Mouse (Mus musculus) stomach, embryonic 14.5 days (tissue): ENCODE measurements around the gene Itga2. TPM values are rescaled to one million over a fixed set of nuclear protein-coding genes. Genes with fewer than 3 reads are reported as not detected.

Experiments
- ATAC-seq: fragments of 200-750 bp; cut with Nextera tagmentation; 2 replicates; pipeline ENCODE4 v1.8.0; 2017; ENCODE audit warnings: low read depth, moderate TSS enrichment; ENCODE audit not compliant: insufficient number of reproducible peaks, insufficient read depth, low FRiP score
- H3K27ac ChIP-seq: fragments of 300-500 bp; sonication (generic); 2 replicates; pipeline ENCODE4 v1.5.1; 2014; ENCODE audit warnings: mild to moderate bottlenecking, low read length, moderate library complexity, mixed read lengths
- H3K27me3 ChIP-seq: fragments of 300-500 bp; sonication (generic); 2 replicates; pipeline ENCODE4 v1.6.1; 2014; ENCODE audit warnings: low read length, control low read depth, mixed read lengths; ENCODE audit not compliant: control insufficient read depth, insufficient read depth
- H3K36me3 ChIP-seq: fragments of 300-500 bp; sonication (generic); 2 replicates; pipeline ENCODE4 v1.6.1; 2014; ENCODE audit warnings: mild to moderate bottlenecking, control low read depth, low read length, moderate library complexity, mixed read lengths; ENCODE audit not compliant: control insufficient read depth, insufficient read depth
- H3K4me1 ChIP-seq: fragments of 300-500 bp; sonication (generic); 2 replicates; pipeline ENCODE4 v1.6.1; 2014; ENCODE audit warnings: low read length, control low read depth, mixed read lengths; ENCODE audit not compliant: control insufficient read depth, insufficient read depth
- H3K4me2 ChIP-seq: fragments of 300-500 bp; sonication (generic); replicated peaks from 2 replicates; pipeline ENCODE4 v1.6.1; 2014; ENCODE audit warnings: low read depth, low read length, control low read depth
- H3K4me3 ChIP-seq: fragments of 300-500 bp; sonication (generic); 2 replicates; pipeline ENCODE4 v1.5.1; 2014; ENCODE audit warnings: low read depth, low read length, control low read depth
- H3K9ac ChIP-seq: fragments of 300-500 bp; sonication (generic); replicated peaks from 2 replicates; pipeline ENCODE4 v1.6.1; 2014; ENCODE audit warnings: low read depth, mild to moderate bottlenecking, control low read depth, low read length, moderate library complexity, mixed read lengths
- H3K9me3 ChIP-seq: fragments of 300-500 bp; sonication (generic); 2 replicates; pipeline ENCODE4 v1.6.1; 2016; ENCODE audit warnings: low read depth, low read length, control low read depth; ENCODE audit not compliant: control insufficient read depth
- WGBS: fragments of 180-500 bp; shearing (Covaris S2); extraction: QIAGEN DNeasy Blood & Tissue Kit; methylation state at CpG from one replicate; pipeline ENCODE4 v1.1.7; 2014; 5-methylcytosine and 5-hydroxymethylcytosine counted together
- polyA plus RNA-seq: library from polyadenylated mRNA; unstranded; fragments of >200 nt; fragmentation: Nextera tagmentation; extraction: Ambion mirVana; gene quantifications from 2 replicates; pipeline ENCODE4 v1.2.1, GENCODE M21; 2014

The Itga2 gene
- polyA plus RNA-seq, 1 experiment from 2014 or later = 9.2 TPM

DNA sequence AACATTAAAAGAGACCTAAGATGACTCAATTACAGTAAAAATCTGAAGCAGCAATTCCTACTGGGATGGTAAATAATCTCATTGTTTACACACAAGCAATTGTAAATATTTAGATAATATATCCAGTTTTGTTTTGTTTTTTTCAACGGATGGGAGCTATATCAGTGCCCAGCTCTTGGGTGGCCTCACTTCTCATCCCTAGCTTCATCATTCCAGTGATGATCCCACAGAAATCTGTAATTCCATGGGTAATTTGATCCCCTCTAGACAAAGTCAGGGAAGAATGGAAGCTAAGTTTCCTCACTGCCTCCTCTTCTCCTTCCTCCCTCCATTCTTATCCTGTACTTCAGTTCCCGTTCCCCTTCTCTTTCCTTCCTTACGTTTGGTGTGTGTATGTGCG, 74.4 kb downstream of the Itga2 start:
- no peak; the same call in 1 of the 2 replicates for ATAC-seq
- no peaks in the 10 kb centered on the region for H3K9me3 ChIP-seq
- H3K4me2 ChIP-seq = no peak overlapping the region
- no peak overlapping the region for H3K4me3 ChIP-seq
- H3K27me3 ChIP-seq = no peaks in the 10 kb centered on the region
- H3K27ac ChIP-seq = no peak overlapping the region
- 74% methylated on average over 4 of the region's 4 CpGs for WGBS
- no peak overlapping the region for H3K9ac ChIP-seq
- no peaks in the 10 kb centered on the region for H3K36me3 ChIP-seq
- H3K4me1 ChIP-seq = 0 out of 2 replicates have a peak, but pooled peaks cover 3% of the 10 kb centered on the region

- 30% methylated on average over 7 of the region's 7 CpGs for WGBS
Measured at GRCm38 (mm10) chr13:114856269-114856627, 75.7 kb downstream of the Itga2 start.

GRCm38 (mm10) chr13:114855573-114856268, 76.2 kb downstream of the Itga2 start:
- Histone ChIP-seq H3K4me3 (no peak overlapping the region), H3K36me3 (no peaks in the 10 kb centered on the region), H3K4me1 (0 out of 2 replicates have a peak, but pooled peaks cover 3% of the 10 kb centered on the region), H3K27ac (no peak overlapping the region), H3K4me2 (no peak overlapping the region), H3K9me3 (no peaks in the 10 kb centered on the region), H3K9ac (no peak overlapping the region), H3K27me3 (no peaks in the 10 kb centered on the region)
- ATAC-seq = no peak
- 26% methylated on average over 15 of the region's 15 CpGs for WGBS

More at GRCm38 (mm10) chr13:114856269-114856627, 75.7 kb downstream of the Itga2 start:
- ATAC-seq = no peak
- no peaks in the 10 kb centered on the region for H3K36me3 ChIP-seq
- no peak overlapping the region for H3K4me2 ChIP-seq
- H3K9ac ChIP-seq = no peak overlapping the region
- no peaks in the 10 kb centered on the region for H3K27me3 ChIP-seq
- H3K4me3 ChIP-seq = no peak overlapping the region
- H3K4me1 ChIP-seq = 0 out of 2 replicates have a peak, but pooled peaks cover 3% of the 10 kb centered on the region
- no peak overlapping the region for H3K27ac ChIP-seq
- H3K9me3 ChIP-seq = no peaks in the 10 kb centered on the region

GRCm38 (mm10) chr13:114854428-114854827, 77.5 kb downstream of the Itga2 start:
- WGBS = 93% methylated on average over 3 of the region's 3 CpGs
- no peak overlapping the region for H3K4me3 ChIP-seq
- H3K4me1 ChIP-seq = 0 out of 2 replicates have a peak, but pooled peaks cover 3% of the 10 kb centered on the region
- H3K36me3 ChIP-seq = no peaks in the 10 kb centered on the region
- no peak for ATAC-seq
- H3K27ac ChIP-seq = no peak overlapping the region
- H3K27me3 ChIP-seq = no peaks in the 10 kb centered on the region
- no peak overlapping the region for H3K9ac ChIP-seq
- no peak overlapping the region for H3K4me2 ChIP-seq
- H3K9me3 ChIP-seq = no peaks in the 10 kb centered on the region

- 79% methylated on average over 6 of the region's 6 CpGs for WGBS
- no peaks in the 10 kb centered on the region for H3K36me3 ChIP-seq
- no peak for ATAC-seq
Measured at GRCm38 (mm10) chr13:114854023-114854422, 77.9 kb downstream of the Itga2 start.

DNA sequence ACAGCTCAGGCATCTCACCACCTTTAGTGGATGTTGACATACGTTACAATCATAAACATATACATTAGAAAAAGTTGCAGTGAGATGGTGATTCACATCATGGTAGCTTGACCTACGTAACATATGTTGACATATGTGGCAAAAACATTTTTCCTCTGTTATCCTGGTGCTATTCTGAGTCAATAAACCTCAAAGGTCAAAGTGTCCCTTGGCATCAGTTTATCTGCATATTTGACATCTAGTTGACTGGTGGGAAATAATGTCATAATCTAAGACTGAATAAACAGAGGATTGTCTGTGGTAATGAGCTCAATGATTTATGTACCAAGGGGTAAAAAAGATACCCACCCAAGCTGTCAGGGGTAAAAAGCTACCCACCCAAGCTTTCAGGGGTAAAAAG, 78.7 kb downstream of the Itga2 start:
- H3K9me3 ChIP-seq = no peaks in the 10 kb centered on the region
- H3K9ac ChIP-seq = no peak overlapping the region
- H3K27ac ChIP-seq = no peak overlapping the region
- H3K4me3 ChIP-seq = no peak overlapping the region
- H3K36me3 ChIP-seq = no peaks in the 10 kb centered on the region
- 81% methylated on average over 2 of the region's 2 CpGs for WGBS
- no peaks in the 10 kb centered on the region for H3K27me3 ChIP-seq
- no peak overlapping the region for H3K4me2 ChIP-seq
- no peak for ATAC-seq
- H3K4me1 ChIP-seq = 0 out of 2 replicates have a peak, but pooled peaks cover 3% of the 10 kb centered on the region

More at GRCm38 (mm10) chr13:114854023-114854422, 77.9 kb downstream of the Itga2 start:
- 0 out of 2 replicates have a peak, but pooled peaks cover 3% of the 10 kb centered on the region for H3K4me1 ChIP-seq
- no peak overlapping the region for H3K4me2 ChIP-seq
- H3K9ac ChIP-seq = no peak overlapping the region
- no peak overlapping the region for H3K27ac ChIP-seq
- no peaks in the 10 kb centered on the region for H3K9me3 ChIP-seq
- H3K4me3 ChIP-seq = no peak overlapping the region
- H3K27me3 ChIP-seq = no peaks in the 10 kb centered on the region

DNA sequence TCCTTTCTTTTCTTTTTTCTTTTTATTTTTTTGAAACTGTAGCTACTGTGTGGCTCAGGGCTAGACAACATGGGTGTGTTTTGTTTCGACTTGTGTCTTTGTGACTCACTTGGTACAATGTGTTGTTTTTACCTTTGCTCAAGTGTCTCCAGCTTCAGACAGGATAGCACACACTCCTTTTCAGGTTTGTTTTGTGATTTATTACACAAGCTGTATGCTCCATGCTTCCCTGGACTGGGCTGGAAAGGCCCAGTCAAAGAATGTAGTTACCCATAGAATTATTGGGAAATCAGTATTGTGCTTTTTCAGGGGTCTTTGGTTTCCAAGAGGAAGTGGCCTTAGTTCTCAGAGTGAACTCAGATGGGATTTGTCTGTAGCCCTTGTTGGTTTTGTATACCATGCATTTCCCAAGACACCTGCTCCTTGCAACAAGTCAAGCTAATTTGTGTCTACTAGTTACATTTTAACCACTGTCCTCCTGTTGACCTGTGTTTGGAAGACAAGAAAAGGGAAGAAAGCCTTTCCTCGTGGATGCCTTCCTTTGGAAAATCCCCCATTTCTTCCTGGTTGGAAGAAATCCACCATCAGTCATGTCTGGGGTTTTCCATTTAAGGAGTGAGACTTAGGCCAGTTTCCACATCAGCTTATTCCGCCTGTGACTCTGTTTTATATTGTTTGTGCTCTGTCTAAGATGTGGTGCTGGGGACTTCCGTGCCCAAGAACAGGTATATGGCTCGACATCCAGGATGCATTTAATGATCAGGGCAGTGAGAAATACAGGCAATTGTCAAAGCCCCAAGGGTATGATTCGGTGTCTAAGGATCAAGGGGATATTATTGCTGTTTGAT, 79.4 kb downstream of the Itga2 start:
- WGBS = 62% methylated on average over 6 of the region's 6 CpGs
- Histone ChIP-seq H3K4me1 (0 out of 2 replicates have a peak, but pooled peaks cover 3% of the 10 kb centered on the region), H3K36me3 (no peaks in the 10 kb centered on the region), H3K9me3 (no peaks in the 10 kb centered on the region), H3K27me3 (no peaks in the 10 kb centered on the region), H3K4me2 (no peak overlapping the region), H3K27ac (no peak overlapping the region), H3K9ac (no peak overlapping the region), H3K4me3 (no peak overlapping the region)
- ATAC-seq = no peak

- Histone ChIP-seq H3K27ac (no peak overlapping the region), H3K27me3 (no peaks in the 10 kb centered on the region), H3K4me1 (no peaks in the 10 kb centered on the region), H3K4me3 (no peak overlapping the region), H3K9ac (no peak overlapping the region), H3K4me2 (no peak overlapping the region), H3K36me3 (no peaks in the 10 kb centered on the region), H3K9me3 (no peaks in the 10 kb centered on the region)
- ATAC-seq = no peak
- 66% methylated on average over 3 of the region's 3 CpGs for whole genome bisulfite sequencing
Measured at GRCm38 (mm10) chr13:114848945-114849344, 83.0 kb downstream of the Itga2 start.
